Mouse (Mus musculus): ENCODE results near the gene Hdac9.

The Hdac9 gene

GRCm38 (mm10) chr12:34916995-34917394 is at the start of gene Hdac9:
Gene Hdac9 (minus strand): TSS chr12:34917095.
- no peak for DNase-seq

GRCm38 (mm10) chr12:34949066-34949706 is 32.3 kb upstream of the Hdac9 start:
- DNase-seq: no peak

- peak in 1 of 2 experiments; percentile 5 for DNase-seq
Observed at GRCm38 (mm10) chr12:34937918-34938317, 21.0 kb upstream of the Hdac9 start.

GRCm38 (mm10) chr12:34908008-34908407 is 8.9 kb downstream of the Hdac9 start:
- no peak for DNase-seq

GRCm38 (mm10) chr12:34907506-34907850 is 9.4 kb downstream of the Hdac9 start:
- DNase-seq: no peak

GRCm38 (mm10) chr12:34906704-34907505 is 10.0 kb downstream of the Hdac9 start:
- DNase-seq: peak; percentile 5 to 6

GRCm38 (mm10) chr12:34906376-34906703 is 10.6 kb downstream of the Hdac9 start:
- no peak for DNase-seq

GRCm38 (mm10) chr12:34900241-34900640 is 16.7 kb downstream of the Hdac9 start:
- no peak for DNase-seq

- no peak for DNase-seq
Observed at GRCm38 (mm10) chr12:34894867-34895266, 22.0 kb downstream of the Hdac9 start.

GRCm38 (mm10) chr12:34888694-34889093 is 28.2 kb downstream of the Hdac9 start:
- DNase-seq: no peak

- DNase-seq: no peak
Observed at GRCm38 (mm10) chr12:34874926-34875325, 42.0 kb downstream of the Hdac9 start.

- DNase-seq: no peak
Observed at GRCm38 (mm10) chr12:34871028-34871427, 45.9 kb downstream of the Hdac9 start.

- no peak for DNase-seq
Observed at GRCm38 (mm10) chr12:34841196-34841595, 75.7 kb downstream of the Hdac9 start.

GRCm38 (mm10) chr12:34837318-34837717 is 79.6 kb downstream of the Hdac9 start:
- no peak for DNase-seq

GRCm38 (mm10) chr12:34836864-34837263 is 80.0 kb downstream of the Hdac9 start:
- DNase-seq: no peak

- DNase-seq: no peak
Observed at GRCm38 (mm10) chr12:34836085-34836484, 80.8 kb downstream of the Hdac9 start.

- DNase-seq: no peak
Observed at GRCm38 (mm10) chr12:34835493-34835892, 81.4 kb downstream of the Hdac9 start.

GRCm38 (mm10) chr12:34828684-34829083 is 88.2 kb downstream of the Hdac9 start:
- DNase-seq: no peak

GRCm38 (mm10) chr12:34826931-34827330 is 90.0 kb downstream of the Hdac9 start:
- DNase-seq: no peak

GRCm38 (mm10) chr12:34820229-34820628 is 96.7 kb downstream of the Hdac9 start:
- no peak for DNase-seq

- no peak for DNase-seq
Observed at GRCm38 (mm10) chr12:34811673-34812613, 105.0 kb downstream of the Hdac9 start.

GRCm38 (mm10) chr12:34810221-34810620 is 106.7 kb downstream of the Hdac9 start:
- no peak for DNase-seq

- DNase-seq: no peak
Observed at GRCm38 (mm10) chr12:34808180-34808579, 108.7 kb downstream of the Hdac9 start.
